ENCODE assay signal across 9 mouse cellular contexts in the genomic region with DNA sequence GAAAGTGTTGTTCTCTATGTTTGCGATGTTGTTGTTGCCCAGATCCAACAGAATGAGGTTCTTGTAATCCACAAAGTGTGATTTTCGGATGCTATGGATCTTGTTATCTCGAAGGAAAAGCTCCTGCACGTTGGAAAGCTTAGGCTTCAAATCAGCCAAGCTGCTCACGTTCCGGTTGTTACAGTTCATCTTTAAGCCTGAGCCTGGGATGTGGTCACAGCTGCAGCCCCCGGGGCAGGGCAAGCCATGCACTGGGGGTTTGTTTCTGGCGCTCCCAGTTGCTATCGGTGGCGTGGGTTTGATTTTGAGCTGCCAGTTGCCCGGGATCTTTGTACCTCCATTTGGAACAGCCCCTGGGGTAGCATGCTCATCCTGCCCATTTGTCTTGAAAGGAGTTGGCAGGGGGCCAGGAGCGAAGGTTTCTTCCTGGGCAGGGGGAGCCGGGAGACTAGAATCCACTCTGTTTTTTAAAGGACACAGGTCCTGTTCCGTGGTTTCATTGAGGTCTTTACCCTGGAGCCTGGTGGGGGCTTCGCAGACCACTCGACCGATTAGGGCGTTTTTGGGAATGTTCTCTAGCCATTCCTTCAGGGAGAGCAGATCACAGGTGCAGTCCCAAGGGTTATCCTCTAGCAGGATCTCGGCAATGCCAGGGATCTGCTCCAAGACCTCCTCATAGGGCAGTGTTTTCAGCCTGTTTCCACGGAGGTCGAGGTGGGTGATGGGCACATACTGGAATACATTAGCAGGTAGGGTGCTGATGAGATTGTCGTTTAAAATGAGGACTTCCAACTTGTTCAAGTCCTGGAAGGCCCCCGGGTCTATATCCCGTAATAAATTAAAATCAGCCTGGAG. TPM values are rescaled to one million over a fixed set of nuclear protein-coding genes. Genes with fewer than 3 reads are reported as not detected.
DNase-seq lines count a peak whose midpoint lies in the region; ATAC-seq and TF ChIP-seq lines count a peak whose summit lies in the region.
"Had no signal": no experiment of that assay in that cellular context is flagged by ENCODE, and none has a peak within 500 bp of the region (broad histone marks: within the 10 kb centered on the region; RNA-seq: fewer than 3 reads in every experiment).

No protein-coding gene starts in this region.

- peaks cover 39% of the 10 kb centered on the region for H3K27me3 ChIP-seq in lung, embryonic 15.5 days
- H3K27me3 ChIP-seq in embryonic facial prominence, embryonic 14.5 days (replicated peaks; ENCODE audit: control insufficient read depth, insufficient read depth, low read length), result peaks cover 49% of the 10 kb centered on the region
- no peaks in the 10 kb centered on the region for H3K27me3 ChIP-seq in hindbrain, postnatal 0 days (ENCODE audit: insufficient read depth, low read length)
- H3K27me3 ChIP-seq in neural tube, embryonic 12.5 days (replicated peaks), result 0 out of 2 replicates have a peak, but pooled peaks cover 2% of the 10 kb centered on the region

- no peak for ATAC-seq in lung, embryonic 15.5 days (ENCODE audit: borderline replicate concordance, extremely low read depth, low FRiP score, low TSS enrichment)
- ATAC-seq in embryonic facial prominence, embryonic 14.5 days (ENCODE audit: low read depth), result 0 out of 2 replicates have a peak, but pooled peaks have one; percentile 14
- ATAC-seq in hindbrain, postnatal 0 days, result peak; percentile 27
- peak; percentile 42 for ATAC-seq in neural tube, embryonic 12.5 days (ENCODE audit: low FRiP score, low read depth)

- H3K36me3 ChIP-seq in lung, embryonic 15.5 days, result no peaks in the 10 kb centered on the region
- H3K36me3 ChIP-seq in embryonic facial prominence, embryonic 14.5 days (ENCODE audit: control insufficient read depth, insufficient read depth, low read length), result no peaks in the 10 kb centered on the region
- no peaks in the 10 kb centered on the region for H3K36me3 ChIP-seq in hindbrain, postnatal 0 days (ENCODE audit: insufficient read depth, low read length)
- no peaks in the 10 kb centered on the region for H3K36me3 ChIP-seq in neural tube, embryonic 12.5 days

- H3K9me3 ChIP-seq in lung, embryonic 15.5 days, result no peaks in the 10 kb centered on the region
- no peaks in the 10 kb centered on the region for H3K9me3 ChIP-seq in embryonic facial prominence, embryonic 14.5 days (ENCODE audit: control insufficient read depth, low read length)
- H3K9me3 ChIP-seq in hindbrain, postnatal 0 days (ENCODE audit: low read length), result no peaks in the 10 kb centered on the region
- no peaks in the 10 kb centered on the region for H3K9me3 ChIP-seq in neural tube, embryonic 12.5 days

- 3% methylated on average over 24 of the region's 24 CpGs for WGBS in lung, embryonic 15.5 days
- WGBS in embryonic facial prominence, embryonic 14.5 days, result 2% methylated on average over 24 of the region's 24 CpGs
- under 1% methylated on average over 24 of the region's 24 CpGs for WGBS in hindbrain, postnatal 0 days
- WGBS in neural tube, embryonic 12.5 days, result 1% methylated on average over 24 of the region's 24 CpGs

- H3K4me1 ChIP-seq in lung, embryonic 15.5 days, result peaks cover 15% of the 10 kb centered on the region; the same call in 1 of the 2 replicates
- peaks cover 19% of the 10 kb centered on the region for H3K4me1 ChIP-seq in embryonic facial prominence, embryonic 14.5 days (ENCODE audit: control insufficient read depth, insufficient read depth, low read length)
- 0 out of 2 replicates have a peak, but pooled peaks cover 3% of the 10 kb centered on the region for H3K4me1 ChIP-seq in hindbrain, postnatal 0 days (ENCODE audit: insufficient read depth, low read length)
- H3K4me1 ChIP-seq in neural tube, embryonic 12.5 days, result peaks cover 16% of the 10 kb centered on the region

- H3K4me2 ChIP-seq in lung, embryonic 15.5 days, result peak overlapping the region; percentile 56
- peak overlapping the region; percentile 66 for H3K4me2 ChIP-seq in embryonic facial prominence, embryonic 14.5 days (ENCODE audit: low read depth, low read length)
- H3K4me2 ChIP-seq in hindbrain, postnatal 0 days (ENCODE audit: low read depth, low read length), result peak overlapping the region; percentile 87
- peak overlapping the region; percentile 79 for H3K4me2 ChIP-seq in neural tube, embryonic 12.5 days (replicated peaks)

- H3K4me3 ChIP-seq in lung, embryonic 15.5 days, result 0 out of 2 replicates have a peak overlapping the region, but pooled peaks have one; percentile 28
- peak overlapping the region; percentile 43 for H3K4me3 ChIP-seq in embryonic facial prominence, embryonic 14.5 days (ENCODE audit: low read depth, low read length)
- H3K4me3 ChIP-seq in hindbrain, postnatal 0 days (ENCODE audit: low read length), result peak overlapping the region; percentile 67
- peak overlapping the region; percentile 52 for H3K4me3 ChIP-seq in neural tube, embryonic 12.5 days

- H3K27ac ChIP-seq in lung, embryonic 15.5 days, result no peak overlapping the region
- H3K27ac ChIP-seq in embryonic facial prominence, embryonic 14.5 days (replicated peaks; ENCODE audit: low read depth, low read length), result no peak overlapping the region
- peak overlapping the region; percentile 87 for H3K27ac ChIP-seq in hindbrain, postnatal 0 days
- H3K27ac ChIP-seq in neural tube, embryonic 12.5 days, result peak overlapping the region; percentile 67; the same call in 1 of the 2 replicates

- TF ChIP-seq CTCF in hindbrain, postnatal 0 days (IDR thresholded peaks at IDR 0.05; ENCODE audit: low read depth), result no peak

- no peak overlapping the region for H3K9ac ChIP-seq in lung, embryonic 15.5 days
- H3K9ac ChIP-seq in embryonic facial prominence, embryonic 14.5 days (ENCODE audit: low read depth, low read length), result no peak overlapping the region; the same call in 1 of the 2 replicates
- H3K9ac ChIP-seq in hindbrain, postnatal 0 days (replicated peaks; ENCODE audit: low read length), result peak overlapping the region; percentile 79
- peak overlapping the region; percentile 74 for H3K9ac ChIP-seq in neural tube, embryonic 12.5 days

- DNase-seq in lung, adult 18-20 months, result no peak
- peak; percentile 24 for DNase-seq in embryonic facial prominence, embryonic 14.5 days (ENCODE audit: low spot score)
- DNase-seq in hindbrain, postnatal 0 days (ENCODE audit: low spot score), result peak; percentile 70
- DNase-seq in left cerebral cortex, adult 18-20 months (ENCODE audit: low spot score in 2 of 2), result peak; percentile 58 to 67
- no peak for DNase-seq in urinary bladder, adult 18-20 months (ENCODE audit: low spot score in 2 of 2)
- no peak for DNase-seq in urinary bladder, postnatal 36 days (ENCODE audit: low spot score in 2 of 2)

RNA-seq across cellular contexts. Expression of a gene that starts 1.7 kb away (rescaled TPM):
- polyA plus RNA-seq in lung, embryonic 15.5 days (2015; fragmentation: Nextera tagmentation; extraction: Ambion mirVana), result 0.05 and 0.14 TPM in 2 replicates
- polyA plus RNA-seq in embryonic facial prominence, embryonic 14.5 days (2014; fragmentation: Nextera tagmentation; extraction: Ambion mirVana), result 2.8 and 4.6 TPM in 2 replicates
- total RNA-seq in hindbrain, postnatal 0 days (2014; rRNA removed), result 33.1 and 38.3 TPM in 2 replicates
- polyA plus RNA-seq in hindbrain, postnatal 0 days (2015; fragmentation: Nextera tagmentation; extraction: Ambion mirVana), result 21.4 and 23.3 TPM in 2 replicates
- total RNA-seq in left cerebral cortex, adult 18-20 months (2021), result 10 to 100 TPM; 63.5 to 83.2 TPM
- polyA plus RNA-seq in neural tube, embryonic 12.5 days (2016; fragmentation: Nextera tagmentation; extraction: Ambion mirVana), result 21.2 and 22.7 TPM in 2 replicates
- total RNA-seq: heart, adult 18-20 months had no signal

Comparison
In these comparisons a context has a peak if more than half of its experiments do, and no peak if none do; other contexts are left out.
1. H3K27ac ChIP-seq: peak in hindbrain, postnatal 0 days (single experiment) and neural tube, embryonic 12.5 days (single experiment); none in lung, embryonic 15.5 days (single experiment) and embryonic facial prominence, embryonic 14.5 days (single experiment).
2. H3K9ac ChIP-seq: peak in hindbrain, postnatal 0 days (single experiment) and neural tube, embryonic 12.5 days (single experiment); none in lung, embryonic 15.5 days (single experiment) and embryonic facial prominence, embryonic 14.5 days (single experiment).
3. DNase-seq: peak in embryonic facial prominence, embryonic 14.5 days (single experiment), hindbrain, postnatal 0 days (single experiment) and left cerebral cortex, adult 18-20 months (2 of 2); none in lung, adult 18-20 months (0 of 2), urinary bladder, adult 18-20 months (0 of 2) and urinary bladder, postnatal 36 days (0 of 2).
4. Peak in every context shown above with its lines, with median percentiles within 50 percentile points of each other: H3K4me2 ChIP-seq and H3K4me3 ChIP-seq.